Mouse (Mus musculus): ENCODE results near the gene Tmem183a. TPM values are rescaled to one million over a fixed set of nuclear protein-coding genes. Genes with fewer than 3 reads are reported as not detected.

Tmem183a gene
- total RNA-seq, 4 experiments from 2014 or later = 50.0 to 66.6 (median 59.1) TPM

- no peak for DNase-seq (ENCODE audit: low spot score in 2 of 2)
Measured at GRCm38 (mm10) chr1:134322591-134322990, 39.2 kb downstream of the Tmem183a start.

GRCm38 (mm10) chr1:134320691-134321301 is 41.0 kb downstream of the Tmem183a start:
- DNase-seq (ENCODE audit: low spot score in 2 of 2) = no peak

- no peak for DNase-seq (ENCODE audit: low spot score in 2 of 2)
Measured at GRCm38 (mm10) chr1:134318261-134318660, 43.5 kb downstream of the Tmem183a start.

GRCm38 (mm10) chr1:134316361-134316760 is 45.4 kb downstream of the Tmem183a start:
- no peak for DNase-seq (ENCODE audit: low spot score in 2 of 2)

GRCm38 (mm10) chr1:134315181-134315580 is 46.6 kb downstream of the Tmem183a start:
- no peak for DNase-seq (ENCODE audit: low spot score in 2 of 2)

GRCm38 (mm10) chr1:134311760-134312159 is 50.0 kb downstream of the Tmem183a start:
- DNase-seq (ENCODE audit: low spot score in 2 of 2) = no peak

- DNase-seq (ENCODE audit: low spot score in 2 of 2) = no peak
Measured at GRCm38 (mm10) chr1:134310729-134311128, 51.0 kb downstream of the Tmem183a start.

GRCm38 (mm10) chr1:134310291-134310690 is 51.5 kb downstream of the Tmem183a start:
- DNase-seq (ENCODE audit: low spot score in 2 of 2) = no peak

GRCm38 (mm10) chr1:134307409-134307808 is 54.4 kb downstream of the Tmem183a start:
- no peak for DNase-seq (ENCODE audit: low spot score in 2 of 2)

GRCm38 (mm10) chr1:134304940-134305339 is 56.8 kb downstream of the Tmem183a start:
- no peak for DNase-seq (ENCODE audit: low spot score in 2 of 2)

- no peak for DNase-seq (ENCODE audit: low spot score in 2 of 2)
Measured at GRCm38 (mm10) chr1:134302568-134303238, 59.1 kb downstream of the Tmem183a start.

GRCm38 (mm10) chr1:134298636-134299411 is 63.0 kb downstream of the Tmem183a start:
- no peak for DNase-seq (ENCODE audit: low spot score in 2 of 2)

GRCm38 (mm10) chr1:134297265-134297664 is 64.5 kb downstream of the Tmem183a start:
- no peak for DNase-seq (ENCODE audit: low spot score in 2 of 2)

Other genes starting within 250 kb of the Tmem183a start
- 10 to 100 TPM; 15.8 to 28.9 (median 21.5) TPM for gene Chil1, start 179.8 kb downstream of the Tmem183a start, total RNA-seq (2022)
- under 1 TPM in 3 of 4 experiments, not detected in 1; 0.18 to 0.28 (median 0.20) TPM for gene Mybph, start 168.5 kb downstream of the Tmem183a start, total RNA-seq (2022)
- gene Adora1, start 126.5 kb downstream of the Tmem183a start, total RNA-seq (2022) = 100 to 1,000 TPM; 153 to 168 (median 165) TPM
- not detected for gene Myog, start 72.0 kb downstream of the Tmem183a start, total RNA-seq (2022)
- 10 to 100 TPM; 51.1 to 57.9 (median 55.8) TPM for gene Ppfia4, start 29.1 kb downstream of the Tmem183a start, total RNA-seq (2022)
- not detected for gene 4933406M09Rik, start 24.0 kb upstream of the Tmem183a start, total RNA-seq (2022)
- gene Cyb5r1, start 43.6 kb upstream of the Tmem183a start, total RNA-seq (2022) = 10 to 100 TPM; 22.7 to 30.1 (median 25.8) TPM
- 10 to 100 TPM; 55.4 to 62.1 (median 57.5) TPM for gene Adipor1, start 53.4 kb upstream of the Tmem183a start, total RNA-seq (2022)
- 10 to 100 TPM; 35.5 to 39.8 (median 36.9) TPM for gene Klhl12, start 93.6 kb upstream of the Tmem183a start, total RNA-seq (2022)
- gene Rabif, start 132.7 kb upstream of the Tmem183a start, total RNA-seq (2022) = 10 to 100 TPM; 22.6 to 25.0 (median 23.0) TPM
- not detected for gene Mgat4e, start 187.7 kb upstream of the Tmem183a start, total RNA-seq (2022)
- gene Kdm5b, start 198.2 kb upstream of the Tmem183a start, total RNA-seq (2022) = 10 to 100 TPM; 61.2 to 67.6 (median 63.5) TPM

Data from left cerebral cortex, adult 8-10 months (tissue).